Mouse (Mus musculus): Measurements from ENCODE around the gene Sinhcaf. TPM values are rescaled to one million over a fixed set of nuclear protein-coding genes. Genes with fewer than 3 reads are reported as not detected.

Gene Sinhcaf
- total RNA-seq, 2 experiments from 2014 or later = 1.3 to 3.2 TPM

DNA sequence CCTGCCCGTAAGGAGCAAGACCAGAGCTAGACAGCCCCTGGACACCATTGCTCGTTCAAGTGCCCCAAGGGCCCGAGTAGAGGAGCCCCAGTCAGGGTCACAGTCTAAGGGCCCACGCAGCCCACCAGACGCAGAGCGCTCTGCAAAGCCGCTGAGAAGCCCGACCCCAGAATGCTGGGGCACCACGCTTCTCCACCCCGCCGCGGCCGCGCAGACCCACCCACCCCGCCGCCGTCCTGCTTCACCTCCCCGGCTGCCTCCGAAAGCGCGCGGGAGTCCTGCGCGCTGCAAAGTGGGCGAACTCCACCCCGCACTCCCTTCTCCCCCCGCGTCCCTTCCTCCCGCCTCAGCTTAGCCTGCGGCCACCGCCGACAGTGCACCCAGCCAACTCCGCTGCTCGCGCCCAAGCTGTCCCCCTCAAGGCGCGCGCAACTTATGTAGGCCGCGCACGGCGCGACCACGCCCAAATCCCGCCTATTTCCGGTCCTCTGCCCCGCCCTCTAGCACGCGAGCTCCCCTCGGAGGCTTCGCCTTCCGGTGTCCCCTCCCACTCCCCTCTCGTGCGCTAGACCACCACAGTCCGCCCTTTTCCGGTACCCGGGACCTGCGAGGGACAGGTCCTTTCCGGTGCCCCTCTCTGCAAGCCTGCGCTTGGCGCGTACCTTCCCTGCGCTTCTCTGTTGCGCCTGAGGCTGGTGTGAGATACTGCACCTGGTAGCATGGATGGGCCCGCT lies 50.3 kb downstream of the Sinhcaf start, which contains the start of gene Caprin2:
Gene Caprin2, minus strand, starts transcription at position 465 of the 734 bp plus-strand sequence.
- DNase-seq (ENCODE audit: low spot score in 2 of 2) = peak; percentile 91 to 92
- intact Hi-C loops (cut with DNase I) = no loop called here

GRCm38 (mm10) chr6:148894888-148895772 lies 51.1 kb downstream of the Sinhcaf start:
- intact Hi-C loops (cut with DNase I) = no loop called here
- DNase-seq (ENCODE audit: low spot score in 2 of 2) = no peak

DNA sequence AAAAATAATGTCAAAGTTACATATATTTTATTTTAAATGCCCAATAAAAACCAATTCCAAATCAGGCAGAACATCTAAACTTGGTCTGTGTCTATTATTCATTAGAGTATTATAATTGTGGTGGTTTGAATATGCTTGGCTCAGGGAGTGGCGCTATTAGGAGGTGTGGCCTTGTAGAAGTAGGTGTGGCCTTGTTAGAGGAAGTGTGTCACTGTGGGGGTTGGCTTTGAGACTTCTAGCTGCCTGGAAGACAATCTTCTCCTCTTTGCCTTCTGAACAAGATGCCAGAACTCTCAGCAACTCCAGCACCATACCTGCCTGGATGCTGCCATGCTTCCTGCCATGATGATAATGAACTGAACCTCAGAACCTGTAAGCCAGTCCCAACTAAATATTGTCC lies 72.4 kb downstream of the Sinhcaf start:
- intact Hi-C loops (cut with DNase I) = no loop called here
- no peak for DNase-seq (ENCODE audit: low spot score in 2 of 2)

Other genes starting within 250 kb of the Sinhcaf start
- 10 to 100 TPM; 37.4 to 45.9 TPM for gene Ipo8, start 115.0 kb downstream of the Sinhcaf start, total RNA-seq (2021)
- 1 to 10 TPM; 7.2 to 7.6 TPM for gene Caprin2, start 50.2 kb downstream of the Sinhcaf start, total RNA-seq (2021)
- gene Dennd5b, start 155.2 kb upstream of the Sinhcaf start, total RNA-seq (2021) = 10 to 100 TPM; 59.9 to 68.9 TPM
- not detected for gene Gm10203, start 183.7 kb upstream of the Sinhcaf start, total RNA-seq (2021)
- 1 to 10 TPM; 1.7 to 2.5 TPM for gene Etfbkmt, start 193.4 kb upstream of the Sinhcaf start, total RNA-seq (2021)
- gene Amn1, start 242.2 kb upstream of the Sinhcaf start, total RNA-seq (2021) = 10 to 100 TPM; 30.6 to 34.4 TPM

All from left cerebral cortex, postnatal 36 days (tissue).